Mouse (Mus musculus) E14TG2a.4 (cell line): ENCODE data around the gene Atg7.

ENCODE experiments used
- H3K27me3 ChIP-seq: 2 replicates; pipeline ENCODE4 v1.6.1; 2014; ENCODE audit warnings: low read length, control low read depth; ENCODE audit not compliant: insufficient read depth
- H3K36me3 ChIP-seq: 2 replicates; pipeline ENCODE4 v1.6.1; 2014; ENCODE audit warnings: low read length, control low read depth; ENCODE audit not compliant: insufficient read depth
- H3K4me1 ChIP-seq: replicated peaks from 2 replicates; pipeline ENCODE4 v1.6.1; 2014; ENCODE audit warnings: low read depth, low read length, control low read depth
- H3K4me3 ChIP-seq: replicated peaks from 2 replicates; pipeline ENCODE4 v1.5.1; 2014; ENCODE audit warnings: mild to moderate bottlenecking, low read length
- H3K9me3 ChIP-seq: 2 replicates; pipeline ENCODE4 v1.6.1; 2014; ENCODE audit warnings: low read length, control low read depth
- CTCF ChIP-seq: conservative IDR thresholded peaks from 2 replicates; pipeline ENCODE4 v1.5.1; 2014; ENCODE audit warnings: low read length
- NANOG ChIP-seq: IDR thresholded peaks from 2 replicates; pipeline ENCODE4 v1.6.1; 2014; ENCODE audit warnings: borderline replicate concordance, low read length, mixed read lengths
- POU5F1 ChIP-seq: IDR thresholded peaks from 2 replicates; pipeline ENCODE4 v1.6.1; 2014; ENCODE audit warnings: low read length, borderline replicate concordance

Atg7 gene

DNA sequence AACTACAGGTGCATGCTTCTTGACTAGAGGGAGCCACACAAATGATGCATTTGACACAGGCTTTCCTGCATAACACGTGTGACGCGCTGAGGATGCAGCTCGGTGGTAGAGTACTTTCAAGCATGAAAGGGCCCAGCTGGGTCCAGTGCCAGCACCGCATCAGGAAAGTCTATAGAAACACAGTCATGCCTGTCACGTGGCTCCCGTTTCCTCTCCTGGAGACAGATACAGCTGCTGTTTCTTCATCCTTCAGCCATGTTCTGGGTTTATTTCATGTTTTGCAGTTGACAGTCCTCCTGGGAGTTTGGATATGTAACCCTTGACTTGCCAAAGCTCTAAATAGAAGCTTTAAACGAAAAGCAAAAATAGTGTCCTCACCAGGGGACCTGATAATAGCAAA, 135.8 kb downstream of the Atg7 start:
- H3K9me3 ChIP-seq = no peaks in the 10 kb centered on the region
- H3K27me3 ChIP-seq = no peaks in the 10 kb centered on the region; the same call in 1 of the 2 replicates
- no peak overlapping the region for H3K4me3 ChIP-seq
- H3K4me1 ChIP-seq = 0 out of 2 replicates have a peak, but pooled peaks cover 7% of the 10 kb centered on the region
- TF ChIP-seq POU5F1 = no peak
- no peak for TF ChIP-seq CTCF
- no peak for TF ChIP-seq NANOG
- no peaks in the 10 kb centered on the region for H3K36me3 ChIP-seq

DNA sequence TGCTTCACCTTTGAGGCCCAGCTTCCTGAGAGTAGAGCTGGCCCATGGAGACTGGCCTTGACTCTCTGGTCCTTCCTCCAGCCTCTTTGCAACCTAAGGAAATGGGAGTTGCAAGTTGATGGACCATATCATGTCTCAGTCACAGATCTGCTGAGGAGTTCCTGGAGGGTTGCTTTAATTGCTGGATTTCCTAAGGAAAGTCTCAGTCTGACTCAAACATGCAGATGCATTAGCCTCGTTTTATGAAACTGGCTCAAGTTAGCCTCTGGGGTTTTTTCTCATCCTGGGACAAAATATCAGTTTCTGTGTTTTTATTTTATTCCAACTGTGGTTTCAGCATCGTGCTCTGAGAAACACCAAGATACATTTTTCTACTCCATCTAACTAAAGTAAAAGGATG, 137.7 kb downstream of the Atg7 start:
- H3K4me1 ChIP-seq = 0 out of 2 replicates have a peak, but pooled peaks cover 7% of the 10 kb centered on the region
- TF ChIP-seq POU5F1 = no peak
- TF ChIP-seq NANOG = no peak
- TF ChIP-seq CTCF = no peak
- H3K27me3 ChIP-seq = no peaks in the 10 kb centered on the region; the same call in 1 of the 2 replicates
- no peak overlapping the region for H3K4me3 ChIP-seq
- no peaks in the 10 kb centered on the region for H3K9me3 ChIP-seq
- H3K36me3 ChIP-seq = no peaks in the 10 kb centered on the region

DNA sequence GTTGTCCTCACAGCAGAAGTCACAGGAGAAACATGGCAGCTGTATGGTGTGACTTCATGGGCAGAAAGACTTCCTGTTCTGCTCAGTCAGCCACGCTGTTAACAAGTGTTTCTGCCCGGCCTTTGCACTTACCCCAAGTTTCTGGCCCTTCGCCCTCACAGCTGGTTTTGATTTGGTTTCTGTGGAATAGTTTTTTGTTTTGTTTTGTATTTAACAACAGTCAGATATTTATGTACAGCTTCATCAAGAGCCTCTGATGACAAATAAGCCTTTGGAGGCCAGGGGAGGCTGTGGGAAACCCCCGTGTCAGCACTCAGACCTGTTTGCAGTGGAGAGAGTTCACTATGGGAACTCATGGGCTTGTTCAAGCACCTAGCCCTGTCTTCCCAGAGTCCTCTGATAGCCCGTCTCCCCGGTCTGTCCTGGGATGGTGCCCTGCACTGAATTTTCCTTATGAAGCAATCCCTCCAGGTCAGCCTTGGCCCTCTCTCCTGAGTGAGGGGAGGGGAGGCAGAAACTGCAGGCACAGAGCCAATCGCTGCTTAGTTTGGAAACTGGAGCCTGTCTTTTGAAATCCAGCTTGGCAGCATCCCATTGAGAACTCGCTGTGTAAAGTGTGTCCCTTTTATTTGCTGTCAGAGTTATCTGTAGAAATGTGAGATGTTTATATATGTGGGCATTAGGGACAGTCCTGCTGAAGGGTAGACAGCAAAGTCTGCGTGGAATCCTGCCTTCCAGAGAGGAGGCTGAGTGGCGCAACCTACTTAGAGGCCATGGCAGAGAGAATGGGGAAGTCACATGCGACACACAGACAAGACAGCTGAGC, 138.7 kb downstream of the Atg7 start:
- TF ChIP-seq POU5F1 (no peak), NANOG (no peak), CTCF (no peak)
- no peaks in the 10 kb centered on the region for H3K36me3 ChIP-seq

DNA sequence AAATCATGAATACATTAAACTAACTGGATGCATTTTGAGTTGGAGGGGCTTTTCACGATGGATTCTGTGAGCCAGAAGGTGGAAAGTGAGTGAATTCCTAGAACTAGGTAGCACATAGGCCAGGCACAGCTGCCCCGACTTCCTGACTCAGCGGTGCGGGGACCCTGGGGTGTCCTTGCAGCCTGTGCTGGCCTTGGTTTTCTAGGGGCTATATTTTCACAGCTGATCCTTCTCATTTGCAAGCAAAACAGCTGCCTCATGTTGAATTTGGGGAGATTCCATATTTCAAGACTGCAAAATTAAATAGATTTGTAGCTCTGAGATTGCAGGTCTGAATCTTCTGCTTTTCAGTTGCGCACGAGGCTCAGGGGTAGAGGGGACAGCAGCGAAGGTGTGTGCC, 139.6 kb downstream of the Atg7 start:
- no peaks in the 10 kb centered on the region for H3K9me3 ChIP-seq

More for the DNA sequence above, 138.7 kb downstream of the Atg7 start:
- H3K4me3 ChIP-seq = no peak overlapping the region
- no peaks in the 10 kb centered on the region for H3K9me3 ChIP-seq
- peaks cover 12% of the 10 kb centered on the region for H3K4me1 ChIP-seq
- no peaks in the 10 kb centered on the region; the same call in 1 of the 2 replicates for H3K27me3 ChIP-seq

DNA sequence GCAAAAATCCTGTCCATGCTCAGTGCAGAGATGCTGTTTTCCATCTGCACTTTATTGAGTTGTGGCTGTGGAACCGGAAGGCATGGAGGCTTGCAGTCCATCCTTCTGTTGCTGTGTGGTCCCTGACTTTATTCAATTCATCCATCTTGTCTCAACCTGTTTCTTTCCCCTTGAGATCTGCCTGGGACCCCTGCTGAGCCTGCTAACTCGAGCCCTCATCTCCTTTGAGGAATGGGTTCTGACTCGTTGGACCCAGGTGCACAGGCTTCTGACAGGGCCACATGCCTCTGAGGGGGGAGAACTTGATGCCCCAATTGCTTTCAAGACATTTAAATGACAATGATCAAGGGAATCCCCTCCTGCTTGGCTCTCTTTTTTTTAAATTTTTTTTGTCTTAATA, 143.6 kb downstream of the Atg7 start:
- no peak overlapping the region for H3K4me3 ChIP-seq
- H3K4me1 ChIP-seq = peaks cover 8% of the 10 kb centered on the region
- no peaks in the 10 kb centered on the region for H3K9me3 ChIP-seq
- TF ChIP-seq CTCF (no peak), POU5F1 (no peak)
- H3K27me3 ChIP-seq = no peaks in the 10 kb centered on the region
- no peaks in the 10 kb centered on the region for H3K36me3 ChIP-seq

More for the DNA sequence above, 139.6 kb downstream of the Atg7 start:
- Histone ChIP-seq H3K36me3 (no peaks in the 10 kb centered on the region), H3K27me3 (no peaks in the 10 kb centered on the region), H3K4me1 (peaks cover 13% of the 10 kb centered on the region), H3K4me3 (no peak overlapping the region)
- TF ChIP-seq CTCF (no peak), NANOG (no peak), POU5F1 (no peak)

DNA sequence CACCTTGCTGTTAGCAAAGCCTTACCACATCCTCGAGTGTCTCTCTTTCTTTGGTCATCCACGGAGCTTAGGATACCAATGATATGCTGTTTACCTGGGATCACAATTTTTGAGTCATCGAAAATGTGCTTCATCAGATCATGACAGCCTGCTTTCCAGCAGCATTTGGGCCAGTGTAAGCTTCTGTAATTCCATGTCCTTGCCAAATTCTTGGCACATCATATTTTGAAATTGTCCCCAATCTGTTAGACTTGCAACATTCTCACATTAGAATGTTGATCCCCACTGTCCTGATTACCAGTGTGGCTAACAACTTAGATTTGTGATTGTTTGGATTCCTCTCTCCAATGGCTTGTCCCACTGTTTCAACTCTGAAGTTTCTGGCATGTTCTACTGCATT, 144.7 kb downstream of the Atg7 start:
- Histone ChIP-seq H3K9me3 (no peaks in the 10 kb centered on the region), H3K4me1 (peaks cover 8% of the 10 kb centered on the region), H3K4me3 (no peak overlapping the region), H3K36me3 (no peaks in the 10 kb centered on the region), H3K27me3 (no peaks in the 10 kb centered on the region)
- TF ChIP-seq NANOG (no peak), POU5F1 (no peak), CTCF (no peak)

DNA sequence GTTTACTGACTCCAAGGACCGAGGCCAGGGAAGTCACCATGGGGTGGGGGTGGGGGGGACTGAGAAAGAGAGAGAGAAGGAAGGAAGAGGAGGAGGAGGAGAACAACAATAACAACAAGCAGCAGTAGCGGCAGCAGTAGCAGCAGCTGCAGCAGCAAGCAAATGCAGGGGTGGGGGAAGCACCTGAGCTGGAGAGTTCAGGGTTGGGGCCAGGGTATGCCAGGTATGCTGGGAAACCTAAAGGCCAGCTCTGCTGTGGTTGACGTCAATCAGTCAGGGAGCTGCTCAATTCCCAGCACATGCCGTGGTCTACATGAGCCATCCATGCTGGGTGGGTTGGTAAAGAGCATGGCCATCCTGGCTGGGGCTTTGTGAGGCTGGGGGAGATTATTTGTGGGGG, 145.8 kb downstream of the Atg7 start:
- no peak overlapping the region for H3K4me3 ChIP-seq
- no peaks in the 10 kb centered on the region for H3K9me3 ChIP-seq
- TF ChIP-seq POU5F1 (no peak), NANOG (no peak), CTCF (no peak)
- H3K4me1 ChIP-seq = peaks cover 8% of the 10 kb centered on the region
- H3K36me3 ChIP-seq = no peaks in the 10 kb centered on the region
- H3K27me3 ChIP-seq = no peaks in the 10 kb centered on the region

DNA sequence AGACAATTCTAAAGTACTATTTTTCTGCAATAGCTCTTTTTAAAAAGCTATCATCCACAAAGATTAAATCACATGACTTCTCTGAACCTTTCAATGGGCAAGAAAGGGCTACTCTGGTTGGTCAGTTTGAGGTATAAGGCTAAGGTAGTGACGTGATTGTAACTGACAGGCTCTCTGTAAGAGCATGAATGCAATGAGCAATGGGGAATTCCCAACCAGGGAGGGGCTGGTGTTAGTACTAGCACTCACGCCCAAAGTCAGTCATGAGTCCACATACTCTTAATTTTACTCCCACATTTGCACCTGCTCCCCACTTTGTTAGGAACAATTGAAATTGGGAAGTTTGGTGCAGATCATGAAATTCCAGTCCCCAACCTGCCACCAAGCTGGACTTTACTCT, 147.2 kb downstream of the Atg7 start:
- H3K36me3 ChIP-seq = no peaks in the 10 kb centered on the region
- H3K9me3 ChIP-seq = no peaks in the 10 kb centered on the region
- peaks cover 8% of the 10 kb centered on the region for H3K4me1 ChIP-seq
- TF ChIP-seq NANOG = no peak
- no peak for TF ChIP-seq POU5F1
- no peak for TF ChIP-seq CTCF
- no peaks in the 10 kb centered on the region for H3K27me3 ChIP-seq
- H3K4me3 ChIP-seq = no peak overlapping the region
